13 mouse cellular contexts compared by ENCODE assay signal in the genomic region with DNA sequence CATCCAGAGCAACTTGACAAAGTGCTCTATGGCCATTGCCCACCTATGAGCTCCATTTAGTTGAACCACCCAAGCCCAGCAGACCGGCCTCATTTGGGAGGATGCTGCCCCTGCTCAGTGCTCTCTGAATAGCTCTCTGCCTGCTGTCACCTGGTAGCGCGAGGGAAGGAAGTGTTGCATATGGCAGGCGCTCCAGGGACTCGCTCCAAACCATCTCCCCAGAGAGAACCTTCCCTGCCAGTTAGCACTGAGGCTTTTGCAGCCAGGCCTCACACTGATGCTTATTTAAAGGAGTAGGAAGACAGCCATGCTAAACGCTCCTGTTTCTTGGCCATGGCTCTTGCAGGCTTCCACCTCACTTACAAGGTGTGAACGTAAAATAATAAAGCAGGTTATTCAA.
"Had no signal": no experiment of that assay in that cellular context is flagged by ENCODE, and none has a peak within 500 bp of the region (broad histone marks: within the 10 kb centered on the region; RNA-seq: fewer than 3 reads in every experiment).

No protein-coding gene starts in this region.

- DNase-seq: kidney, adult 9 months; kidney, postnatal 14 days; kidney, postnatal 4 days; liver; lung, adult 18-20 months; lung, postnatal 10 days; lung, postnatal 36 days; midbrain, embryonic 14.5 days; right cerebral cortex, postnatal 4 days; thymus, adult 2 months; thymus, postnatal 14 days; thymus, postnatal 4 days had no signal

- ATAC-seq: liver, embryonic 12.5 days had no signal
